Mouse (Mus musculus) cerebellum, postnatal 36 days (tissue): ENCODE measurements around the gene Sh2d6.
A peak's percentile ranks its signal among the peaks of the same experiment; 100 is the strongest.

Source experiments
- DNase-seq, 2 experiments: peaks; one replicate each; pipeline ENCODE4 v3.0.0; 2021 to 2022; ENCODE audit warnings: mixed read lengths in 2 of 2

Sh2d6 gene

DNA sequence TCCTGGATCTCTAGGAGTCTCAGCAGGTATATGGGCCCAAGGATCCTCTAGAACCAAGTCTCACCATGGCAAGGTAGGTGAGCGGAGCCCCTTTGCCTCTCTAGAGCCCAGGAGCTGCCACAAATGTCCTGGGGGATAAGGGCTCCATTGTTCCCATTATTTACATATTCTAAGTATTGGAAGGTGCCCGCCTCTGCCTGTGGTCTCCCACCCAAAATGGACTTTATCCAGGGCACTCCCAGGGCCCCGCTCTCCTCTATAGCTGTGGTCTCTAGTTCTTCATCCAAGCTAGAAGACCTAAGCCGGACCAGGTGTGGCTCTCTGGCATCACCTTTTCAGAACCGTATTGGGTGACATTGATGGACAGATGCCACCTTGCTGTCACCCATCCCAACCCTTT lies at the start of gene Sh2d6:
Sh2d6 (minus strand) TSS at position 101 of the 400 bp plus-strand sequence.
- DNase-seq = no peak

DNA sequence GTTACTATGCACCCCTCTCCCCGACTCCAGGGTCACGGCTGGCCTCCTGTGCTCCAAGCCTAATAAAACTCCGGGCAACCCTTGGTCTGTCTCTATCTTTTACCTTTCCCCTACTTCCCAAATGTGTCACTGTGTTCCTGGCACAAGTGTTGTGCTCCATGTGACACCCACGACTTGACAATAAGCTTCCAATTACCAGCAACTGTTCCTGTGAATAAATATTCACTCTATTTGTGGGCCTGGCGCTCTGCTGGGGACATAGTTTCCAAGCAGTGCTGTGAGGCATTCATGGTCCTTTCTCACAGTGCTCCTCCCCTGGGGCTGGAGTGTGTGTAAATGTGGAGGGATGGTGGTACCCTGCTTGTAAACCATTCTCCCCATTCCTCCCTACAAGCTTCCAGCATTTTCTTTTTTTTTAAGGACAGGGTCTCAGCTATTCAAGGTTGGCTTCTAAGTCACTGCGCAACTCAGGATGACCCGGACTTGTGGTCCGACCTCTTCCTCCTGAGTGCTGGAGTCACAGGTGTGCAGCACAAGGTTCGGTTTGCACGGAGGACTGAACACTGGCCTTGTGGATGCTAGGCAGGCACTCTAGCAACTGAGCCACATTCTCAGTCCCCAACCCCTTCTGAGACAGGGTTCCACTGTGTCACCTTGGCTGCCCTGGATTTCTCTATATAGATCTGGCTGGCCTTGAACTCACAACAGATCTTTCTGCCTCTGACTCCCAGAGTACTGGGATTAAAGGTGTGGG lies 49.3 kb upstream of the Sh2d6 start:
- DNase-seq = no peak

DNA sequence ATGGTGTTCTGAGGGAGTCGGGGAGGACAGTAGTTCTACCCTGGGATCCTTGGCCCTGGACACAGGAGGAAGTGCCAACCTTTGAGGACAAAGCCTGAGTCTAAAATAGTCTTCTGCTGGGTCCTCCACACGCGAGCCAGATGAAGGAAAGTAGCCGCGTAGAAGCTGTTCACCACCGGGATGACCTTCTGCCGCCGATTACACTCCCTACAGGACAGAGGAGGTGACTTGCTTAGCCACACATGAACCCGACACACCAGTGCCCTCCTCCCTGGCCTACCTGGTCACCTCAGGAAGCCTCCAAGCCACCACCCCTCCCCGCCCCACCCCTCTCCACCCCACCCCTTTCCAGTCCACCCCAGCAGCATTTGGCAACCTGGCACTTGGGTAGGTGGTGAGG lies 47.2 kb upstream of the Sh2d6 start:
- DNase-seq = no peak

DNA sequence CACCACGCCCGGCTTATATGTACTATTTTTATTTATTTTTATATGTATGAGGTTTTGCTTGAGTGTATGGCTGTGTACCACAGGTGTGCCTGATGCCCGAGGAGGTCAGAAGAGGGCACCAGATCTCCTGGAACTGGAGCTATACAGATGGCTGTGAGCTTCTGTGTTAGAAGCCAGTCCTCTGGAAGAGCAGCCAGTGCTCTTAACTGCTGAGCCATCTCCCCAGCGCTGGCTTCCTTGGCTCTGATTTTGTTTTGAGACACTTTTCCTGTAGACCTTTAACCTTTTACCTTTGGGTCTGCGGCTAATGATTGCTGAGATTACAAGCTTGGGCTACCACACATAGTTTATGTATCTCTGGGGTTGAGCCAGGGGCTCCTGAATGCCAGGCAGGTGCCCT lies 46.0 kb upstream of the Sh2d6 start:
- DNase-seq = no peak

DNA sequence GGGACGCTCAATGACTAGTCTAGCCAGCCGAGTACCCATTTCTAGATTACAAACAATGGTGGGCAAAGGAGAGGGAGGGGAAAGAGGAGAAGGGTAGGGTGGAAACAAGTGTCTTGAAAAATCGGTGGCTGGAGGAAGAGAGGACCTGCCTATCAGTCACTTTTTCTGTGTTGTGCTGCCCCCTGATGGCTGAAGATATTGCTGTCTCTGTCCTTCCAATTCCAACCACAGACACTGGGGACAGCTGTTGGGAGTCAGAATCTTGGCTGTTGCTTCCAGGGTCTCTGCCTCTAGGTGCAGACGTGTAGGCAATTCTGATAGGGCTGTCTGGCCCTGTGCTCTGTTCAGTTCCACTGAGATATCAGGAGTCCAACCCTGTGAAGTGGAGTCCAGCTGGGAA lies 44.5 kb upstream of the Sh2d6 start:
- peak; percentile 83 to 91 for DNase-seq

DNA sequence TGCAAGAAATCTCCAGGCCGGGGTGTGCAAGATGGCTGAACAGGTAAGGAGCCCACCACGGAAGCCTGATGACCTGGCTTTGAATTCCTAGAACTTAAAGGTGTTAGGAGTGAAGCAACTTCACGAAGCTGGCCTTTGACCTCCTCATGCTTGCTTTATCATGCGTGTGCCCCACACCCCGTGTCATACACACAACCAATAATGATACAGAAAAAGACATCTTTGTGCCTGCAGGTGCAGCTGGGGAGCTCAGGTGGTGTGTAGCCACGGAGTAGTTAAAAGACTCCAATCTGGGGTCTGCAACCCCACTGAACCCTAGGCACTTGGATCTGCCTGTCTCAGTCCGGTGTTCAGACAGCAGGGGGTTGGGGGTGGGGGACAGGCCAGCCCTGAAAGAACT lies 44.0 kb upstream of the Sh2d6 start:
- DNase-seq = no peak

DNA sequence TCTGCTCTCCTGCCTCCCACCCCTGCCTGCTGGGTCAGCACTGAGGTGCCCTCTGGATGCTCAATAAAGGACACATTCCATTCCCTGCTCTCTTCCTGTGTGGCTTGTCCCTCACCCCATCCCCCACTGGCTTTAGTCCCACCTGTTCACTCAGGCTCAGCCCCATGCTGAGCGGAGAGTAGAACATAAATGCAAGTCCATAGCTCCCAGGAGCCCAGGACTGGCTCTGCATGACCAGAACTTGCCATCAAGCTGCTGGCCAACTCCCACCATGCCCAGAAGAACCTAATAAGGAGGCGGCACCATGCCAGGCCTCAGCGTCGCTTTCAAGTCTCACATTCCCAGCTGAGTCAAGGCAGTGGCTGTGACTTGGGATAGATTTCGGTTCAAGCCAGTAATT lies 41.4 kb upstream of the Sh2d6 start:
- DNase-seq = no peak

DNA sequence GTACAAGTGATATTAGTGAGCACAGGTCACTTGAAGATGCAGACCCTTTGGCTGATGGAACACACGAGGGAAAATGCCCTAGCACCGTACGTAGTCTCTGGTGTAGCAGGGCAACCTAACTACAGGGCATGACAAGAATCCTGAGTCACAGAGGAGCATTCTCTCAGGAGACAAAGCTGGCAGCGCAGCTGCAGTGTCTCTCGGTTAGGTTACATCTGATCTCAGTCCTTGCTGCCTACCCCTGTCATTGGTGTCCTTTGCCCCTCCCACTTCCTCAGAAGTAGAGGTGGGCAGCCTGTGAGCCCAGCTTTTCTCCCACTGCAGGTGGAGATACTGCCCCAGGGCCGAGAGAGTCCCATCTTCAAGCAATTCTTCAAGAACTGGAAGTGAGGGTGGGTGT lies 41.0 kb upstream of the Sh2d6 start:
- no peak for DNase-seq

DNA sequence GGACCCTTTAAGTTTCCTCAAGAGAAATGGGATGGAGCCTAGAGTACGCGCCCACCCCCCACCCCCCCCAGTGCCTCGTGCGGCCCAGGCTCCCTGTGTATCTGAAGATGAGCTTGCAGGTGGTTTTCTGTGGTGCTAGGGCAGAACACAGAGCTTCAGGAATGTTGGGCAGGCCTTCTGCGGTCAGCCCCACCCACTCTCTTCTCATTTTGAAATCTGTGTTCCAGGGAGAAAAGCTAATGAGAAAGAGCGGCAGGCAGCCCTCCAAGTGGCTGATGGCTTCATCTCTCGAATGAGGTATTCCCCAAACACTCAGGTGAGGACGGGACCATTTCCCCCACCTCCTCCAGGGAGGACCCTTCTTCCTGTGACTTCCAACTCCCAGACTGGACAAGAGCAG lies 39.3 kb upstream of the Sh2d6 start:
- no peak for DNase-seq

DNA sequence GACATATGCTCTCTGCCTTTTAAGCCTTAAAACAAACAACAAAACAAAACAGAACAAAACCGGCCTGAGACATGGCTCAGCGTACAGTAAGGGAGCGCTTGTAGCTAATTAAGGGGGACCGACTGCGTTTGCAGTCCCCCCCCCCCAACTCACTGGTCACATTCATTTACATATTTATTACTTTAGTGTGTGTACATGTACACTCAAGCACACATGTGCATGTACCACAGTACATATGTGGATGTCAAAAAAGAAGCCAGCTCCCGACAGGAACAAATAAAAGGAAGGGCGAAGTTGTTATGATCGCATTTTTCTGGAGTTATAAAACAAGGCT lies 31.5 kb upstream of the Sh2d6 start:
- DNase-seq = no peak

DNA sequence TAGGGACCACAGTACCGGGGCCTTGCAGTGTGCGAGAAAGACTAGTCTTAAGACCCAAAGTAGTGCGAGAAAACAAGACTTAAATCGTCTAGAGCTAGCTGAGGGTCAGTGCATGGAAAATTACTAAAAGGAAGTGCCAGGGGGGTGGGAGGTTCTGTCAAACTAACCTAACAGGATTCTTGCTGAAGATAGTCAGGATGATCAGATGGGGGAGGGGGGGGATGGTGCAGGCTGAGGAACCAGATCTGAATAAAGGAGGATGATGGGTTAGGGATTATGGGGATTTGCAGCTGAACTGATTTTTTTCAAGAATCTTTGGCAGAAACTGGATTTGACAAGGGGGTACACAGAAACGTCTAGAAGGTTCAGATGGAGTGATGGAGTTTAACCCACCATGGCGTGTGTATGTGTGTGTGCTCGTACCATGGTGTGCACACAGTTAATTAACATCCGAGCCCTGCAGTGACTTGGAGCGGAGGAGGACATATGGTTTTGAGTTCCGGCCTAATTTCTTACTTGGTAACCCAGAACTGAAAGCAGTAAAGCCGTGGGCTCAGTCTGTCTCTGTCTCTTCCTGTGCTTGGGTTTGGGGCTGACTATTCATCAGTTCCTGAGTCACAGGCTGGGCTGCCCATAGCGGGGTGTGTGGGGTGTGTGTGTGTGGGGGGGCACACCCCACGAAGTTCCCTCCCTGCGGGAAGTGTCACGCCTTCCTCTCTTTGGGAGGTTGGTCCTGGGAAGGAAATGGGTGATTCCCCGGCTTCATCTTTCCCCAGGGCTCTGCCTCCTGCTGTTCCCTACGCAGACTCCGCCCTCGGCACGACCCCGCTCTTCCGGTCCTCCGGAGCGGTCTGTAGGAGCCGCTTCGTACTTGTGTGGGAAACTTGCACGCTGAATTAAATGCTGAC lies 30.9 kb upstream of the Sh2d6 start:
- DNase-seq = peak; percentile 30 to 34

DNA sequence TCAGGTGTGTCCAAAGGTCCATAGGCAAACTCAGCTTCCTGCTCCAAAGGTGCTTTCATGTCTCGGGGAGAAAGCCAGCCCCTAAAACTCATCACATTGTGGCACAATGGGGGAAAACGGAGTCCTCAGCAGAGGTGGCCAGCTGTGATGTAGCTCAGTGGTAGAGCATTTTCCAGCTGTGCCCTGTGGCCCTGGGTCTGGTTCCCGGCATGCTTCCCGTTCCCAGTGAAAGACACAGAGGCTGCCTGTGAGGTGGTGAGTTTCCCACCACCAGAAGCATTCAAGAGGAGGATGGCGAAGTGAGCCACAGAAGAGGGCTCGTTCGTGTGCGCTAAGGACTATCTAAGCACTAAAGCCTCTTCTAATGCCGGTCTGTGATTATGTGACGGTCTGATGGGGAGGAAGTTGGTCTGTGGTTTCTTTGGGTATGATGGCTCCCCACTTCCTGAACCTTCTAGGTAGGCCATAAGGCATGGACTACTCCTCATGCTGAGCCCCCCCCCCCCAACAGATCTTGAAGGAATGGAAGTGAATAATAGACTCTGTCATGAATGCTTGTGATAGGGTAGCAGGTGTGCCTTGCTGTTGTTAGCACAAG lies 29.1 kb upstream of the Sh2d6 start:
- DNase-seq = no peak

DNA sequence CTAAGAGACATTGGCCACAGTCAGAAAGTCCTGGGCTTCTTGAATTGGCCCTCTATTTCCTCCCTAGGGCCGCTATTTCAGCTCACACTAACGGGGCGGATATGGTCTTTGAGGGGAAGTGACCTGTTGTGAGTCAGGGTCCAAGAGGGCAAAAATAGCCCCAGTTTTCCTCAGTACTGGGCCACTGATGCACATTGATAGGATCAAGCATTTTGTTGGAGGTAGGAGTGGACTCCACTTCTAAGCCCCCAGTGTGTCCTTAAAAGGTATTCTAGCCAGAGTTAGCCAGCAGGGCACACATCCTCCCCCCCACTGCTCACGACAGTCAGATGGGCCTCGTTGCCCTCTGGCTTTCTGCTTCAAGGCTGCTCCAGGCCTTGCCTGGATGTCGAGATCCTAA lies 28.5 kb upstream of the Sh2d6 start:
- no peak for DNase-seq

DNA sequence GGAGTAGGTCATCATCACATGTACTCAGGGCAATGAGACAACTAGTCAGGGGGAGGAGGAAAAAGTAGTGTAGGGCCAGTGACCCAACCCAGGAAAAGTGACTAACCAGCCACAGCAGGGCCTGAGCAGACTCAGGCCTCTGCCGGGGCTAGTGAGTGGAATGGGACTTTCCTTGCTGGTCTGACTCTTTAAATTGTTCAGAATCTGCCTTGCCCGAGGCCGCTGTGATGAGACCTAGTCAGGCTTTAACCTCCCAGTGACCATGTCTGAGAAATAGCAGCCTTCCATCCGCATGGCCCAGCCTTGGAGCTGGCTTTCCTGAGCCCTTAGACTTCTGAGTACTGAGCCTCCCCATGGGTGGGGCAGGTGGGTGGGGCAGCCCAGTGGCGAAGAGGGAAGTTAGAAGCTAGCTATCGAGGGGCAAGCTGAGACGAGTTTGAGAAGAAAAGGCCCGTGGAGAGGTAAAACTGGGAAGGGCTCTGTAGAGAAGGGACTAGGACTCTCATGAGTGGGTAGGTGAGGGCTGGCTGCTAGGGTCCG lies 27.6 kb upstream of the Sh2d6 start:
- DNase-seq = no peak

DNA sequence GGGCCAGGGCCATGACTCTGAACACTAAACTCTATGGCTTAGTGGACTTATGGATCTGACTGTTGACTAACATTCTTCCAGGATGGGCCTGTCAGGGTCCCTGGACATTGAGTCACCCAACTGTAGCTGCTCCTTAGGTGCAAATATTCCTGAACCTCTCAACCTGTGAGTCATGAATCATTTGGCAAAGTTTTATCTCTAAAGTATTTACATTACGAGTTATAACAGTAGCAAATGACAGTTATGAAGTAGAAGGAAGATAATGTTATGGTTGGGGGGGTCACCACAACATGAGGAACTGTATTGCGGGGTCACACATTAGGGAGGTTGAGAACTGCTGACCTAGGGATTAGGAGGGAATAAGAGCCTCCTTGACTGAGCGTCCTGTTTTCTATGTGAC lies 26.4 kb upstream of the Sh2d6 start:
- no peak for DNase-seq

DNA sequence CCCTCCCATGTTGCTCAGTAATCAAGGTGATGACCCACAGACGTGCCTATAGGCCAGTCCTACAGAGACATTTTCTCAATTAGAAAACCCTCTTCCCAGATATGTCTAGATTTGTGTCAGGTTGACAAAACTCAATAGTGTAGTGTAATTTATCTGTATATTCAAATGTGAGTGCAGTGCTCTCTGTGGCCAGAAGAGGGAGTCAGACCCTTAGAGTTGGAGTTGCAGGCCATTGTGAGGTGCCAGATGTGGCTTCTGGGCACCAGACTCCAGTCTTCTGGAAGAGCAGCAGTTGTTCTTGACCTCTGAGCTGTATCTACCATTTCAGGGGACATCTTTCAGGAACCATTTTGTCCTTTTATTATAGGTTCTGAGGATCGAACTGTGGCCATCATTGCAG lies 25.6 kb upstream of the Sh2d6 start:
- no peak for DNase-seq

DNA sequence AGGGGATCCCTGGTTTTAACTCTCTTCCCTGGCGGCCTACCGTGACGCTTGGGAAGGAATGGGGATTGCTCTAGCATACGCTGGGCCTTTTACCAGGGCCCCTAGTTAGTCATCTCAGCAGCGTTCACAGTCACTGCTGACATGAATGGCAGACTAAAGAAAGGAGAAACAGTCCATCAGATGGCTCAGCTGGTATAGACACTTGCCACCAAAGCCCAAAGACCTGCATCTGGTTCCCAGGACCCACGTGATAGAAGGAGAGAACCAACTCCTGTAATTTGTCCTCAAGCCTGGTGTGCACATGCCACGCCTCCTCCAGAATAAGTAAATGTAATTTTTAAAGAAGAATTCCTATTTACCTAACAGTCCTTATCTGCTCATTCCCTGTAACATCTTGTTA lies 23.9 kb upstream of the Sh2d6 start:
- no peak for DNase-seq

DNA sequence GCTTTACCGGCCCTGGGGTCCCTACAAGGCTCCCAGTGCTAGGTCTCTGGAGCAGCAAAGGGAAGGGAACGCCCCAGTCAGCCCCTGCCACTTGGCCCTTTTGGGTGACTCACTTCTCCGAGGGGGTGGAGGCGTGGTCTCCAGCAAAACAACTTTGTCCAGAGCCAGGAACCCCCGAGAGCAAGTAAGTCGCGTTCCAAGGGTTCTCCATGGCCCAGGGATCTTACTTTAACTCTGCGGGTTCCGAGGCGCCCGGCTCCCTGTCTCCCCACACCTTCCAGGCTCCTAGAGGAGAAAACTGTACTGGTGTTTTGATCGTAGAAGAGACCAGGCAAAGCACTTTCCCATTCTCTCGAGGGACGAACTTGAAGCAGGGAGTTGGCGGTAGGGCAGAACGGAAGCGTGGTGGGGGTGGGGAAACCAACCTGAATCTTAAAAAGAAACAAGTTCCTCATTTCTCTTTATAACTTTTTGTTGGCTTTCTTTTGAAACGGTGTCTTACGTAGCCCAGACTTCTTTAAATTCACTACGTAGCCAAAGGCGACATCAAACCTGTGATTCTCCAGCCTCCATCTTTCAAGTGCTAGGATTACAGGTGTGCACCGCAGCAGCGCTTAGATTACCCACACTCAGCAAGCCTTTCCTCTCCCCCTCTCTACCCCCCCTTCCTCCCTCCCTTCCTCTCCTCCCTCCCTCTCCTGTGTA lies 22.9 kb upstream of the Sh2d6 start, which contains the start of gene Capg:
Capg (plus strand) TSS at position 109 of the 705 bp plus-strand sequence.
- no peak for DNase-seq

DNA sequence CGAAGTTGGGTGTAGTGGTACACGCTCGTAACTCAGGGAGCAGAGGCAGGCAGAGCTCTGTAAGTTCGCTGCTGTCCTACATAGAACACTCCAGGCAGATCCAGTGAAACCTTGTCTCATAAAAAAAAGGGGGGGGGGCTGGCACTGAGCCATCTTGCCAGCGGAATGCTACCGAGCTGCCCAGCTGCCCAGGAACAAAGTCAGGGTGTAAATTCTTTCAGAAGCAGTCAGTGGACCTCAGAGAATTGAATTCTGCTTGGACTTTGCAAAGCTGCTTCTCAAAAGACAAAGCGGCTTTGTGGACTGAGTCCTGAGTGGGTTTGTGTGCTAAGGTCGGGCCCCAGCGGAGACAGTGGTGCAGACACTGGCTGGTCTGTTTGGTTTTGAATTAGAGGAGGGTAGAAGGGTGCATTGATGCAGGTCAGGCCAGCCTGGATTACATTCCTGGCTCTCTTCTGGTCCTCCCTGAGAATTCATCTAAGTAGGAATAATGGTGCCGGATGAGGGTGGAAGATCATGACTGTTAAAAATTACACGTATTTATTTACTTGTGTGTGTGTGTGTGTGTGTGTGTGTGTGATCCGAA lies 21.9 kb upstream of the Sh2d6 start:
- DNase-seq = no peak

DNA sequence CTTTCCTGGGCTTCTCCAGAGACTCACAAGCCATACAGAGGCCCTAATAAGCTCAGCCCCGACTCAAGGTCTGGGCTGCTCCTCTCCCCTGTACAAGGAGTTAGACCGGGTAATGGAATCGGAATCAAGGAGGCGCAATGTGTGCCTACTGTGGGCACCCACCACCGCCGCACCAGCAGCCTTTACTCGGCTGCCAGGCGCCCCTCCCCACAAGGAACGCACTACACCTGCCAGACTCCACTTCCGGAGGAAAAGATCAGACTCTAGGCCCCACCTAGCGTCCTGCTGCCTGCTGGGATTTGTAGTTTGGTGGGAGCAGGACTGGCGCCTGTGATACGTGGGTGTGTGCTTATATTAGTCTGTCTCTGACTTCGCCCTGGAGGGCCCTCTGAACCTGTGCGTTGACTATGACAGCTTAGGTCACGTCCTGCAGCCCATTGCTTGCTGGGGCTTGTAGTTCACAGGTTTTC lies 17.1 kb upstream of the Sh2d6 start:
- peak; percentile 86 to 89 for DNase-seq

DNA sequence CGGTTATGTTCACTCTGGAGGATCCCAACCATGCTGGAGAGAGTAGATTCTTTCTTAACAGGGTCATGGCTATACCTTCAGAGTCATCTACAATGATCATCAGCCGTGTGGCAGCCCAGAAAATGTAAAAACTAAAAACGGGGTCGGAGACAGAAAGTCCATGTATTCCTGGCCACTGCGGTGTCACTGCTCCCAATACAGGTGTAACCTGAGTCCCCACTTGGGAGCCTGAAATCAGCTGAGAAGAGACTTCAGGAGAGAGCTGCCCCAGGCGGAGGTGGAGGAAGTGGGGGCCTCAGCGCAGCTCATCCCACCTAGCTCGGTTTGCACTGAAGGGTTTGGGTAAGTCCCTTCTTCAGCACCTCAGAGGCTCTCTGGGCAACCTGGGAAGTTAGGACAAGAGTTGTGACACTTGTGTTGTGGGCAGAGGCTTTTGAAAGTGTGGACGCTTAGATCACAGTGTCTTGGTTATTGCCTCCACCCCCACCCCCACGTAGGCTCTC lies 16.5 kb upstream of the Sh2d6 start:
- peak in 1 of 2 experiments; percentile 23 for DNase-seq

DNA sequence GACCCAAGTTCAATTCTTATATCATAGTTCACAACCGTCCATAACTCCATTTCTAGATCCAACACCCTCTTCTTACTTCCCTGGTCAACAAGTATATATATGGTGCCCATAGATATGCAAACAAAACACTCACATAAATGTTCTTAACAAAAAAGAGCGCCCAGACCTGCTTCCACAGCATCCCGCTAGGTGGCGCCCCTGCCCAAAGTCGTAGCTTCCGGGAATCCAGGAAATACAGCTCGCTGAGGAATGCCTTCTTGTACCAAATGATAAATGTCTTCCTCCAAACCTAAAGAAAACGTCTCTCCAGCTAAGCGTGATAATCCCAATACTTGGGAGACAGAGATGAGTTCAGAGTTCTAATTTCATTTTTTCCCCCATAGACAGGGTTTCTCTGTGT lies 13.7 kb upstream of the Sh2d6 start:
- peak; percentile 79 to 80 for DNase-seq
